In the genomic region with DNA sequence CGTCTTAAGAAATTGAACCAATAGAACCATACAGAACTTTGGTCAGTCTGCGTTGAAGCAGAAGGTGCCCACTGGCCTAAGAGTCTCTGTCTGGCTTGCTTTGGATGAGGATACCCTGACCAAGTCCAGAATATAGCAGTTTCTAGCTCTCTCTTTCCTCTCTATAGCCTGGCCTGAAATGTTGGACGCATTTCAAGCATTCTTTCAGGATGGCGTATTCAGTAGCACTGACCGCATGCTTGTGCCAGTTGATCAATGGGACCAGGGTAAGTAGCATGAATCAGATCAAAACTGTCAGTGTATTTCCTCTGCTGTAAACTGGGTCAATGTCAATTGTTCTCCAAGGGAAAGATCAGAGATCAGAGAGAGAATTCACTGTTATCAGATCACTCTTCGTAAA, we compare ENCODE assay signal across 9 mouse cellular contexts. TPM values are rescaled to one million over a fixed set of nuclear protein-coding genes. Genes with fewer than 3 reads are reported as not detected.
DNase-seq lines count a peak whose midpoint lies in the region; ATAC-seq and TF ChIP-seq lines count a peak whose summit lies in the region.
"Had no signal": no experiment of that assay in that cellular context is flagged by ENCODE, and none has a peak within 500 bp of the region (broad histone marks: within the 10 kb centered on the region; RNA-seq: fewer than 3 reads in every experiment).

No protein-coding gene starts in this region.

- no peak for TF ChIP-seq CTCF in forebrain, postnatal 0 days (IDR thresholded peaks at IDR 0.05; ENCODE audit: low read depth)
- no peak for TF ChIP-seq CTCF in layer of hippocampus, adult 2 months (conservative IDR thresholded peaks at IDR 0.05)

- peak; percentile 59; the same call in 1 of the 2 replicates for ATAC-seq in forebrain, postnatal 0 days
- no peak for ATAC-seq in midbrain, embryonic 14.5 days (ENCODE audit: low FRiP score, low TSS enrichment)
- ATAC-seq: liver, postnatal 0 days had no signal

- H3K36me3 ChIP-seq in forebrain, postnatal 0 days (ENCODE audit: insufficient read depth) = no peaks in the 10 kb centered on the region
- no peaks in the 10 kb centered on the region for H3K36me3 ChIP-seq in midbrain, embryonic 14.5 days (ENCODE audit: control insufficient read depth, insufficient read depth, low read length)
- no peaks in the 10 kb centered on the region for H3K36me3 ChIP-seq in embryonic facial prominence, embryonic 10.5 days (replicated peaks)
- H3K36me3 ChIP-seq: G1E had no signal

- H3K4me1 ChIP-seq in forebrain, postnatal 0 days (ENCODE audit: insufficient read depth) = no peaks in the 10 kb centered on the region
- peaks cover 2% of the 10 kb centered on the region; the same call in 1 of the 2 replicates for H3K4me1 ChIP-seq in midbrain, embryonic 14.5 days (ENCODE audit: control insufficient read depth, insufficient read depth, low read length)
- H3K4me1 ChIP-seq in embryonic facial prominence, embryonic 10.5 days = peaks cover 15% of the 10 kb centered on the region

- H3K9ac ChIP-seq in forebrain, postnatal 0 days = no peak overlapping the region
- no peak overlapping the region for H3K9ac ChIP-seq in midbrain, embryonic 14.5 days (replicated peaks; ENCODE audit: low read length)
- H3K9ac ChIP-seq: liver, postnatal 0 days had no signal

- H3K9me3 ChIP-seq in forebrain, postnatal 0 days (ENCODE audit: low read length) = no peaks in the 10 kb centered on the region
- H3K9me3 ChIP-seq in midbrain, embryonic 14.5 days (ENCODE audit: control insufficient read depth, low read length) = no peaks in the 10 kb centered on the region
- no peaks in the 10 kb centered on the region for H3K9me3 ChIP-seq in embryonic facial prominence, embryonic 10.5 days
- H3K9me3 ChIP-seq: G1E had no signal

- DNase-seq in kidney, adult 11 months = peak; percentile 14
- no peak for DNase-seq in kidney, postnatal 36 days
- peak; percentile 68 for DNase-seq in adrenal gland, postnatal 14 days
- no peak for DNase-seq in forebrain, postnatal 0 days
- DNase-seq in midbrain, embryonic 14.5 days = peak; percentile 39
- no peak for DNase-seq in layer of hippocampus, adult 2 months (ENCODE audit: low spot score in 2 of 2)
- DNase-seq in embryonic facial prominence, embryonic 10.5 days (ENCODE audit: low spot score) = no peak
- DNase-seq: liver, postnatal 0 days had no signal

- H3K27ac ChIP-seq in forebrain, postnatal 0 days (ENCODE audit: low read depth, low read length) = no peak overlapping the region
- H3K27ac ChIP-seq in midbrain, embryonic 14.5 days (replicated peaks; ENCODE audit: low read depth, low read length) = no peak overlapping the region
- H3K27ac ChIP-seq in layer of hippocampus, adult 2 months = no peak overlapping the region
- no peak overlapping the region for H3K27ac ChIP-seq in embryonic facial prominence, embryonic 10.5 days (replicated peaks)

- H3K4me2 ChIP-seq in forebrain, postnatal 0 days (ENCODE audit: low read depth) = no peak overlapping the region
- H3K4me2 ChIP-seq in midbrain, embryonic 14.5 days (ENCODE audit: low read length) = no peak overlapping the region

- H3K4me3 ChIP-seq in forebrain, postnatal 0 days (ENCODE audit: low read depth, low read length) = no peak overlapping the region
- H3K4me3 ChIP-seq in midbrain, embryonic 14.5 days (replicated peaks; ENCODE audit: low read depth, low read length) = no peak overlapping the region
- H3K4me3 ChIP-seq in layer of hippocampus, adult 2 months = no peak overlapping the region
- no peak overlapping the region for H3K4me3 ChIP-seq in embryonic facial prominence, embryonic 10.5 days

- H3K27me3 ChIP-seq in forebrain, postnatal 0 days (ENCODE audit: insufficient read depth, low read length) = no peaks in the 10 kb centered on the region
- peaks cover 9% of the 10 kb centered on the region for H3K27me3 ChIP-seq in midbrain, embryonic 14.5 days (ENCODE audit: control insufficient read depth, insufficient read depth, low read length)
- H3K27me3 ChIP-seq in embryonic facial prominence, embryonic 10.5 days (replicated peaks; ENCODE audit: low read depth, poor library complexity, severe bottlenecking) = peaks cover 24% of the 10 kb centered on the region

- 30% methylated on average over 6 of the region's 6 CpGs for WGBS in forebrain, postnatal 0 days
- 41% methylated on average over 6 of the region's 6 CpGs for WGBS in midbrain, embryonic 14.5 days
- 74% methylated on average over 6 of the region's 6 CpGs for WGBS in embryonic facial prominence, embryonic 10.5 days

RNA-seq across cellular contexts. Expression of a gene that starts 6.6 kb away (rescaled TPM):
- total RNA-seq in adrenal gland, postnatal 14 days (2021) = 7.8 and 10.7 TPM in 2 replicates
- 7.4 and 10.3 TPM in 2 replicates for total RNA-seq in forebrain, postnatal 0 days (2014; rRNA removed)
- 3.6 TPM in 2 replicates for polyA plus RNA-seq in forebrain, postnatal 0 days (2015; fragmentation: Nextera tagmentation; extraction: Ambion mirVana)
- 1.1 and 1.7 TPM in 2 replicates for polyA plus RNA-seq in midbrain, embryonic 14.5 days (2014; fragmentation: Nextera tagmentation; extraction: Ambion mirVana)
- 10 to 100 TPM; 10.7 to 12.2 TPM for total RNA-seq in layer of hippocampus, adult 2 months (2021)
- 0.26 and 0.61 TPM in 2 replicates for polyA plus RNA-seq in embryonic facial prominence, embryonic 10.5 days (2016; fragmentation: Nextera tagmentation; extraction: Ambion mirVana)
- polyA plus RNA-seq: G1E had no signal

Comparison
In these comparisons a context has a peak if more than half of its experiments do, and no peak if none do; other contexts are left out.
1. DNase-seq: peak in kidney, adult 11 months (single experiment), adrenal gland, postnatal 14 days (single experiment) and midbrain, embryonic 14.5 days (single experiment); none in kidney, postnatal 36 days (0 of 2), forebrain, postnatal 0 days (single experiment), layer of hippocampus, adult 2 months (0 of 2) and embryonic facial prominence, embryonic 10.5 days (single experiment).